Mouse (Mus musculus) CH12.LX (cell line): ENCODE data around the gene A830018L16Rik. TPM values are rescaled to one million over a fixed set of nuclear protein-coding genes. Genes with fewer than 3 reads are reported as not detected.

Experiments used
- DNase-seq: peaks from one replicate; pipeline ENCODE4 v3.0.0-alpha.2; 2013; ENCODE audit errors: extremely low read depth
- H3K27ac ChIP-seq: 2 replicates; pipeline ENCODE4 v1.5.1; 2012; ENCODE audit warnings: low read depth, mild to moderate bottlenecking, control low read depth, moderate library complexity; ENCODE audit not compliant: insufficient read depth
- H3K27me3 ChIP-seq: replicated peaks from 2 replicates; pipeline ENCODE3; 2012; ENCODE audit warnings: inconsistent platforms
- H3K36me3 ChIP-seq, 2 experiments: replicated peaks in 1 of 2; 2 replicates each; pipeline versions ENCODE3 to v1.6.1; 2012; ENCODE audit warnings: inconsistent platforms in 1 of 2, low read length in 1 of 2, mild to moderate bottlenecking in 1 of 2, mixed read lengths in 1 of 2, moderate library complexity in 1 of 2; ENCODE audit not compliant: control insufficient read depth in 1 of 2, insufficient read depth in 1 of 2
- H3K4me1 ChIP-seq, 2 experiments: 2 replicates each; pipeline ENCODE4 v1.6.1; 2012; ENCODE audit warnings: inconsistent platforms in 1 of 2, moderate library complexity in 1 of 2; ENCODE audit not compliant: insufficient read depth in 2 of 2, control insufficient read depth in 1 of 2
- H3K4me2 ChIP-seq: 2 replicates; pipeline ENCODE4 v1.6.1; 2012; ENCODE audit warnings: low read depth, mild to moderate bottlenecking, control low read depth; ENCODE audit not compliant: poor library complexity, insufficient read depth, severe bottlenecking
- H3K4me3 ChIP-seq, 3 experiments: fragments of 150-350 bp in 1 of 3; sonication (generic) in 1 of 3; replicated peaks in 1 of 3; 2 replicates each; pipeline versions ENCODE3 to v1.5.1; 2011 to 2012; ENCODE audit warnings: low read depth in 2 of 3, low read length in 2 of 3, mild to moderate bottlenecking in 2 of 3, moderate library complexity in 2 of 3, control low read depth in 1 of 3, improper control_type of control experiment in 1 of 3, inconsistent platforms in 1 of 3, mixed read lengths in 1 of 3; ENCODE audit not compliant: poor library complexity in 1 of 3
- H3K79me2 ChIP-seq: replicated peaks from 2 replicates; pipeline ENCODE4 v1.6.1; 2012; ENCODE audit warnings: mild to moderate bottlenecking, moderate library complexity; ENCODE audit not compliant: control insufficient read depth, poor library complexity, insufficient read depth, severe bottlenecking; ENCODE audit errors: extremely low read depth
- H3K9ac ChIP-seq: 2 replicates; pipeline ENCODE4 v1.6.1; 2012; ENCODE audit warnings: low read depth, mild to moderate bottlenecking, control low read depth, moderate library complexity; ENCODE audit not compliant: insufficient read depth
- H3K9me3 ChIP-seq: replicated peaks from 2 replicates; pipeline ENCODE3; 2012; ENCODE audit warnings: low read length, inconsistent platforms, mixed read lengths
- BHLHE40 ChIP-seq: IDR thresholded peaks from 2 replicates; pipeline ENCODE4 v1.6.1; 2011; ENCODE audit warnings: mild to moderate bottlenecking, low read depth, low read length, improper control_type of control experiment
- CHD1 ChIP-seq: IDR thresholded peaks from 2 replicates; pipeline ENCODE4 v1.6.1; 2012; ENCODE audit warnings: low read depth, low read length, improper control_type of control experiment, inconsistent platforms
- CHD2 ChIP-seq: IDR thresholded peaks from 2 replicates; pipeline ENCODE4 v1.6.1; 2011; ENCODE audit warnings: low read length, improper control_type of control experiment
- E2F4 ChIP-seq: IDR thresholded peaks from 2 replicates; pipeline ENCODE4 v1.6.1; 2011; ENCODE audit warnings: low read depth, low read length, improper control_type of control experiment; ENCODE audit not compliant: insufficient replicate concordance
- GABPA ChIP-seq: IDR thresholded peaks from 2 replicates; pipeline ENCODE4 v1.6.1; 2012; ENCODE audit warnings: low read depth, low read length, improper control_type of control experiment, inconsistent platforms; ENCODE audit not compliant: insufficient replicate concordance
- JUN ChIP-seq: IDR thresholded peaks from 2 replicates; pipeline ENCODE4 v1.6.1; 2011; ENCODE audit warnings: low read depth, mild to moderate bottlenecking, low read length, improper control_type of control experiment, moderate library complexity; ENCODE audit not compliant: insufficient read depth
- KAT2A ChIP-seq: IDR thresholded peaks from 2 replicates; pipeline ENCODE4 v1.6.1; 2012; ENCODE audit warnings: low read length, improper control_type of control experiment, inconsistent platforms; ENCODE audit not compliant: insufficient replicate concordance
- MAZ ChIP-seq: IDR thresholded peaks from 2 replicates; pipeline ENCODE4 v1.6.1; 2012; ENCODE audit warnings: low read depth, mild to moderate bottlenecking, inconsistent platforms, low read length, improper control_type of control experiment, moderate library complexity
- MEF2A ChIP-seq: IDR thresholded peaks from 2 replicates; pipeline ENCODE4 v1.6.1; 2014; ENCODE audit warnings: low read depth, mild to moderate bottlenecking, inconsistent platforms, low read length, improper control_type of control experiment, borderline replicate concordance
- MYC ChIP-seq: IDR thresholded peaks from 2 replicates; pipeline ENCODE4 v1.6.1; 2011; ENCODE audit warnings: low read depth, mild to moderate bottlenecking, improper control_type of control experiment, low read length
- POLR2A ChIP-seq: IDR thresholded peaks from 2 replicates; pipeline ENCODE4 v1.6.1; 2011; ENCODE audit warnings: low read depth, mild to moderate bottlenecking, improper control_type of control experiment, low read length
- POLR2AphosphoS2 ChIP-seq: IDR thresholded peaks from 2 replicates; pipeline ENCODE4 v1.6.1; 2011; ENCODE audit warnings: low read depth, low read length, improper control_type of control experiment
- SIN3A ChIP-seq: IDR thresholded peaks from 2 replicates; pipeline ENCODE4 v1.6.1; 2012; ENCODE audit warnings: low read length, improper control_type of control experiment, inconsistent platforms
- SMC3 ChIP-seq: IDR thresholded peaks from 2 replicates; pipeline ENCODE4 v1.6.1; 2011; ENCODE audit warnings: low read depth, low read length, improper control_type of control experiment
- UBTF ChIP-seq: IDR thresholded peaks from 2 replicates; pipeline ENCODE4 v1.6.1; 2012; ENCODE audit warnings: low read depth, mild to moderate bottlenecking, inconsistent platforms, low read length, improper control_type of control experiment, moderate library complexity
- ZC3H11A ChIP-seq: IDR thresholded peaks from 2 replicates; pipeline ENCODE4 v1.6.1; 2012; ENCODE audit warnings: low read depth, mild to moderate bottlenecking, inconsistent platforms, low read length, improper control_type of control experiment
- ZMIZ1 ChIP-seq: IDR thresholded peaks from 2 replicates; pipeline ENCODE4 v1.6.1; 2012; ENCODE audit warnings: low read depth, mild to moderate bottlenecking, inconsistent platforms, low read length, improper control_type of control experiment
- ZNF384 ChIP-seq: IDR thresholded peaks from 2 replicates; pipeline ENCODE4 v1.6.1; 2012; ENCODE audit warnings: low read depth, low read length, improper control_type of control experiment, inconsistent platforms
- dilution Hi-C: fragments of 300-500 bp; cut with MboI; formaldehyde crosslinking; loops from 2 replicates; pipeline ENCODE4 v1.14.3; 2020; ENCODE audit warnings: low sequenced_read_pairs; ENCODE audit not compliant: extremely low pct_unique_long_range_greater_than_20kb, extremely low pct_ligation_motif_present
- in situ Hi-C: fragments of 300-500 bp; cut with MboI; formaldehyde crosslinking; loops from 3 replicates; pipeline ENCODE4 v1.14.3; 2019; ENCODE audit warnings: low sequenced_read_pairs, low pct_ligation_motif_present, low pct_unique_long_range_greater_than_20kb, mixed read lengths
- polyA plus RNA-seq: library from polyadenylated mRNA; unstranded; fragments of >175 nt; gene quantifications from 2 replicates; pipeline ENCODE4 v1.2.1, GENCODE M21; 2012; ENCODE audit warnings: low read depth; ENCODE audit not compliant: insufficient read length
- total RNA-seq, 2 experiments: library from RNA; depleted of rRNA; stranded (reverse); fragments of 300-350 nt in 1 of 2; fragments of >200 nt in 1 of 2; gene quantifications; 2 replicates each; pipeline ENCODE4 v1.2.3; 2012 to 2014

The A830018L16Rik gene
- total and polyA plus RNA-seq, 3 experiments: not detected

- Histone ChIP-seq H3K4me2 (no peak overlapping the region), H3K4me3 (no peak overlapping the region), H3K9me3 (no peaks in the 10 kb centered on the region), H3K4me1 (no peaks in the 10 kb centered on the region), H3K79me2 (no peaks in the 10 kb centered on the region), H3K9ac (no peak overlapping the region), H3K27ac (no peak overlapping the region), H3K27me3 (no peaks in the 10 kb centered on the region), H3K36me3 (no peaks in the 10 kb centered on the region)
- DNase-seq: no peak
- TF ChIP-seq SIN3A: no peak
- no peak for TF ChIP-seq UBTF
- TF ChIP-seq POLR2AphosphoS2: no peak
- no peak for TF ChIP-seq ZNF384
- no peak for TF ChIP-seq MAZ
- TF ChIP-seq KAT2A: no peak
- no peak for TF ChIP-seq GABPA
- no peak for TF ChIP-seq BHLHE40
- TF ChIP-seq ZMIZ1: no peak
- TF ChIP-seq CHD2: no peak
- TF ChIP-seq SMC3: no peak
- TF ChIP-seq CHD1: no peak
- TF ChIP-seq ZC3H11A: no peak
- no peak for TF ChIP-seq MYC
- TF ChIP-seq E2F4: no peak
- TF ChIP-seq MEF2A: no peak
- TF ChIP-seq POLR2A: no peak
- dilution Hi-C loops (no loop called here), in situ Hi-C loops (no loop called here)
These were observed 459.7 kb downstream of the A830018L16Rik start for GRCm38 (mm10) chr1:11873573-11873972.

- no peak for TF ChIP-seq JUN
- no peak for TF ChIP-seq SMC3
- TF ChIP-seq, all 38 proteins: peak for 0
- Histone ChIP-seq H3K9ac (no peak overlapping the region), H3K9me3 (no peaks in the 10 kb centered on the region), H3K79me2 (no peaks in the 10 kb centered on the region), H3K4me3 (no peak overlapping the region), H3K36me3 (no peaks in the 10 kb centered on the region), H3K27ac (no peak overlapping the region), H3K4me1 (no peaks in the 10 kb centered on the region), H3K27me3 (no peaks in the 10 kb centered on the region), H3K4me2 (no peak overlapping the region)
- DNase-seq: no peak
- dilution Hi-C loops: no loop called here
- in situ Hi-C loops: no loop called here
These were observed 467.8 kb downstream of the A830018L16Rik start for GRCm38 (mm10) chr1:11881706-11882105.
